Mouse (Mus musculus): Measurements from ENCODE around the gene Acsl1. TPM values are rescaled to one million over a fixed set of nuclear protein-coding genes. Genes with fewer than 3 reads are reported as not detected.

The Acsl1 gene
- polyA plus RNA-seq, 1 experiment = 23.2 TPM

- Histone ChIP-seq H3K27ac (ENCODE audit: insufficient read depth, low read depth, low read length) (no peak overlapping the region), H3K4me3 (ENCODE audit: insufficient read depth, low read length) (no peak overlapping the region), H3K4me1 (ENCODE audit: control insufficient read depth, insufficient read depth, low read length) (peaks cover 24% of the 10 kb centered on the region)
- no peak for TF ChIP-seq CTCF (IDR thresholded peaks at IDR 0.05; ENCODE audit: low read depth, low read length)
- no peak for TF ChIP-seq POLR2A (IDR thresholded peaks at IDR 0.05; ENCODE audit: borderline replicate concordance, low read depth, low read length)
These were observed 13.2 kb downstream of the Acsl1 start for GRCm38 (mm10) chr8:46484077-46484476.

DNA sequence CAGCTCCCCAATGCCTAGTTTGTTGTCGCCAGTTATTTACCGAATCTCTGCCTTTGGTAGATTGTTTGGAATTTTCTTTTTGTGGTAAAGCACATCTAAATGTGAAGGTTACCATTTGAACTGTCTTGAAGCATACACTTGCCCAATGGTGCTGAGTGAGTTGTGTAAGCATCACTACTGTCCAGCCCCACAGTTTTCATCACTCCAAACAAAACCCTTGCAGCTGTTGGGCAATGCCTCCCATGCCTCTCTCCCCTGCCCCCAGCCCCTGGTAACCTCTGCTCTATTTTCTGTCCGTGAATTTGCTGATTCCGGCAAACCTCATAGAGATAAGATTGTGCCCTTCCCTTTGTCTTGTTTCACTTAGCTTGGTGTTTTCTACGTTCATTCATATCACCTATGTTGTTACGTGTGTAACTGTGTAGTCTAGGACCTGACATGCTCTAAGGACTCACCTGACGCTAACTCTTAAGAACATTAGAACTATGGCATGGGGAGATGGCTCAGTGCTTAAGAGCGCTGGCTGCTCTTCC lies 14.2 kb downstream of the Acsl1 start:
- H3K4me1 ChIP-seq (ENCODE audit: control insufficient read depth, insufficient read depth, low read length) = peaks cover 20% of the 10 kb centered on the region
- H3K27ac ChIP-seq (ENCODE audit: insufficient read depth, low read depth, low read length) = no peak overlapping the region
- TF ChIP-seq POLR2A (IDR thresholded peaks at IDR 0.05; ENCODE audit: borderline replicate concordance, low read depth, low read length) = no peak
- TF ChIP-seq CTCF (IDR thresholded peaks at IDR 0.05; ENCODE audit: low read depth, low read length) = no peak
- no peak overlapping the region for H3K4me3 ChIP-seq (ENCODE audit: insufficient read depth, low read length)

DNA sequence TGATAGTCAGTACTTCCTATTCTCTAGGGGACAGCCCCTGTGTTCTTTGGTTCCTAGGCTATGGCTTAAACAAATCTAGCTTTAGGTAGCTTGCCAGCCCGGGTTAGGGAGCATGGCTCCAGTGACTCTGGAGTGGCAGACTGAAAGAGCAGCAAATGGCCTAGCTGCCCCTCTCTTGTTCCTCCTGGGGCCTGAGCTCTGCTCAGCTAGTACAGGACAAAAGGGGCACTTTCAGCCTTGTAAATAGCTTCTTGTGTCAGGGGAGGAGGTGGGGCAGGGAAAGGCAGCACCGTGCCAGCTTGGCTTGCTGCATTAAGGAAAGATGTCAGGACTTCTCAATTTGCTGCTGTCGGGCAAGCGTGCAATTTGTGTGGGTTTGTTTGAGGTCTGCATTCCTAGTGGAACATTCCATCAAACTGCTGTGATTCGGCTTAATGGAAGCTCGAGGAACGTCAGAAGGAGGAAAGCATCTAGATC lies 17.3 kb downstream of the Acsl1 start:
- H3K4me1 ChIP-seq (ENCODE audit: control insufficient read depth, insufficient read depth, low read length) = peaks cover 16% of the 10 kb centered on the region
- TF ChIP-seq CTCF (IDR thresholded peaks at IDR 0.05; ENCODE audit: low read depth, low read length) (no peak), POLR2A (IDR thresholded peaks at IDR 0.05; ENCODE audit: borderline replicate concordance, low read depth, low read length) (no peak)
- H3K4me3 ChIP-seq (ENCODE audit: insufficient read depth, low read length) = no peak overlapping the region
- no peak overlapping the region for H3K27ac ChIP-seq (ENCODE audit: insufficient read depth, low read depth, low read length)

DNA sequence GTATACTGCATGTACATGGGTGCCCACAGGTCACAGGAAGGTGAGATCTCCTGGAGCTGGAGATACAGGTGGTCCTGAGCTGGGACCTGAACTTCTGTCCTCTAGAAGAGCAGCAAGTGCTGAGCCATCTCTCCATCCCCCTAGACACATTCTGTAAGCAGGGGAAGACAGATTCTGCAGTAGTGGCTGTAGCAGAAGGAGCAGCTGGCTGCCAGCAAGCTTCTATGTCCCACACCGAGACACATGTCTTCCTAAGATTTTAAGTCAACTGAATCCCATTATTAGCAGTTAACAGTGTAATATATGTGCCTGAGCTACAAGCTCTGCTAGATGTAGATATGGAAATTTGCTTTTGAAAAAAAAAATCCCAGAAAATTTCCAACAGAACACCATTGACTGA lies 18.4 kb downstream of the Acsl1 start:
- peaks cover 17% of the 10 kb centered on the region for H3K4me1 ChIP-seq (ENCODE audit: control insufficient read depth, insufficient read depth, low read length)
- TF ChIP-seq CTCF (IDR thresholded peaks at IDR 0.05; ENCODE audit: low read depth, low read length) = no peak
- TF ChIP-seq POLR2A (IDR thresholded peaks at IDR 0.05; ENCODE audit: borderline replicate concordance, low read depth, low read length) = no peak
- no peak overlapping the region for H3K27ac ChIP-seq (ENCODE audit: insufficient read depth, low read depth, low read length)
- H3K4me3 ChIP-seq (ENCODE audit: insufficient read depth, low read length) = no peak overlapping the region

DNA sequence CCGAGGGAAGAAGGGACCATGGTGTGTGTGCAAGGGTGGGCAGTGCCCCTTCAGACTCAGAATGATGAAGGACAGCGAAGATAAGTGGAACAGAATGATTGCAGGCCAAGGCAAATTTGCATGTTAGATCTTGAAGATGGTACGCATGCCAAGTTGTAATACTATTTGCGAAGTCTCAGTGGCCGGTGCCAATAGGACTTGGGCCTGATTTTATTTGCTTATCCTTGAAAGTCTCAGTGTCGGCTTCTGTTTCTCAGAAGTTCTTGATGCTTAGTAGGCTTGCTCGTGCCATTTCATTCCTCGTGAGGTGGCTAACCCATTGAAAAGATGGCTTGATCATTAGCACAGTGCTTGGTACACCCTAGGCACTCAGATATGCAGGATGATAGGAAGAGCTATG lies 19.4 kb downstream of the Acsl1 start:
- Histone ChIP-seq H3K27ac (ENCODE audit: insufficient read depth, low read depth, low read length) (no peak overlapping the region), H3K4me3 (ENCODE audit: insufficient read depth, low read length) (no peak overlapping the region), H3K4me1 (ENCODE audit: control insufficient read depth, insufficient read depth, low read length) (peaks cover 14% of the 10 kb centered on the region)
- no peak for TF ChIP-seq POLR2A (IDR thresholded peaks at IDR 0.05; ENCODE audit: borderline replicate concordance, low read depth, low read length)
- TF ChIP-seq CTCF (IDR thresholded peaks at IDR 0.05; ENCODE audit: low read depth, low read length) = no peak

GRCm38 (mm10) chr8:46490821-46491220 lies 20.0 kb downstream of the Acsl1 start:
- H3K27ac ChIP-seq (ENCODE audit: insufficient read depth, low read depth, low read length) = no peak overlapping the region
- no peak overlapping the region for H3K4me3 ChIP-seq (ENCODE audit: insufficient read depth, low read length)
- H3K4me1 ChIP-seq (ENCODE audit: control insufficient read depth, insufficient read depth, low read length) = peaks cover 20% of the 10 kb centered on the region
- no peak for TF ChIP-seq POLR2A (IDR thresholded peaks at IDR 0.05; ENCODE audit: borderline replicate concordance, low read depth, low read length)
- no peak for TF ChIP-seq CTCF (IDR thresholded peaks at IDR 0.05; ENCODE audit: low read depth, low read length)

DNA sequence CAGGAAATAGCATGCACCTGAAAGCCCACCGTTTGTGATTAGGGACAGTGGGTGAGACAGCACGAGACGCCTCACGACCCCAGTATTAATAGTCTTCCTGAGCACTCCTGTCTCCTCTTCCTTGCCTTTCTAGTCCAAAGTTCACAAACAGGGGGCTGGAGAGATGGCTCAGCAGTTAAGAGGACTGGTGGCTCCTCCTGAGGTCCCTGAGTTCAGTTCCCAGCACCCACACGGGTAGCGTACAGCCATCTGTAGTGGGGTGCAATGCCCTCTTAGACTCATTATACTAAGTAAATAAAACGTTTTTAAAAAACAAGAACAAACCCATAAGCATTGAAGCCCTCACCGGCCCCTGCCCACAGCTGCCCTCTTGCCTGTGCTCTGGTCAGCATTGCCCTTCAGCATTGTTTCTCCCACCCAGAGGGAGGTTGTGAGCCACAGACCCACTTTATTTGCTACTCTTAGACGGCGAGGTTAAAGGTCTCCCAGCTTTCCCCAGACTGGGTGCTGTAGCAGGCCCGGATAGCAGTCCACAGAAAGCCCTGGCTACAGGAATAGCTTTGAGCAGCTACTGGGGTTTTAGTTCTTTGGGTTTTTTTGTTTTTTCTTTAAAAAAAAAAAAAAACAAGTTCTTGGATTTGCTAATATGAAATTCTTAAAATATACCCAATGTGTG lies 22.8 kb downstream of the Acsl1 start:
- H3K4me3 ChIP-seq (ENCODE audit: insufficient read depth, low read length) = no peak overlapping the region
- TF ChIP-seq POLR2A (IDR thresholded peaks at IDR 0.05; ENCODE audit: borderline replicate concordance, low read depth, low read length) (no peak), CTCF (IDR thresholded peaks at IDR 0.05; ENCODE audit: low read depth, low read length) (no peak)
- H3K27ac ChIP-seq (ENCODE audit: insufficient read depth, low read depth, low read length) = no peak overlapping the region
- peaks cover 35% of the 10 kb centered on the region for H3K4me1 ChIP-seq (ENCODE audit: control insufficient read depth, insufficient read depth, low read length)

GRCm38 (mm10) chr8:46496852-46497251 lies 26.0 kb downstream of the Acsl1 start:
- Histone ChIP-seq H3K4me1 (ENCODE audit: control insufficient read depth, insufficient read depth, low read length) (peaks cover 51% of the 10 kb centered on the region), H3K27ac (ENCODE audit: insufficient read depth, low read depth, low read length) (peak overlapping the region; percentile 92), H3K4me3 (ENCODE audit: insufficient read depth, low read length) (no peak overlapping the region)
- no peak for TF ChIP-seq CTCF (IDR thresholded peaks at IDR 0.05; ENCODE audit: low read depth, low read length)
- TF ChIP-seq POLR2A (IDR thresholded peaks at IDR 0.05; ENCODE audit: borderline replicate concordance, low read depth, low read length) = no peak

DNA sequence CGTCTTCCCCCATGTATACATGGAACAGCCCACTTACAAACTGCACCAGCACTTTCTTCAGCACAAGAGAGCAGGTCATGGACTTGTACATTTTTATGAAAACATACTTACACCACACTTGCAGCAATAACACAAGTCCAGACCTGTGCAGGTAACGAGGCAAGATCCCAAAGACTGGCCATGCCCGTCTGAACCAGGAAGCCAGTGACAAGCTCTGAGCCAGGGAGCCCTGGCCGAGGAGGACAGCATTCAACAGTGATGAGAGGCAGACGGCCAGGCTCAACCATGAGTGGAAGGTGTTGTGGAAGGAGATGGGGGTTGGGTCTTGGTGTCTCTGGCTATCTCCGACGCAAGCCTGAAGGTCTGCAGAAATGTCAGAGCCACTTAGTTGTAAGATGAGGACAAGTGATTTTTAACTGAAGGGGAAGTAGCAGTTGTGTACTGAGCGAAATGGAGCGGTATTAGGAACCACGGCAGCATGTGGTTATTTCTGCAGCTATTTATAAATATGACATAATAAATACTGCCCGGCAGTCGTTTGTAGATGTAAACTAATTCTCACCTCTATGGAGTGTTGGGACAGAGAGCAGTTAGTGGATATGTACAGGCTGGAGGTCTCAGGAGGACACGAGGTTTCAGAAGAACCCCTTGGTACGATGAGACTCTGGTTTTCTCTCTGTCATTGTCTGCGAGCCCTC lies 26.6 kb downstream of the Acsl1 start:
- Histone ChIP-seq H3K27ac (ENCODE audit: insufficient read depth, low read depth, low read length) (peak overlapping the region; percentile 92), H3K4me1 (ENCODE audit: control insufficient read depth, insufficient read depth, low read length) (peaks cover 51% of the 10 kb centered on the region), H3K4me3 (ENCODE audit: insufficient read depth, low read length) (peak overlapping the region; percentile 43)
- no peak for TF ChIP-seq CTCF (IDR thresholded peaks at IDR 0.05; ENCODE audit: low read depth, low read length)
- no peak for TF ChIP-seq POLR2A (IDR thresholded peaks at IDR 0.05; ENCODE audit: borderline replicate concordance, low read depth, low read length)

All from bone marrow macrophage, adult 2 months (primary cell).